Mouse (Mus musculus) neutrophil, adult 83 days (primary cell): Measurements from ENCODE around the gene Tex19.1. TPM values are rescaled to one million over a fixed set of nuclear protein-coding genes. Genes with fewer than 3 reads are reported as not detected.

ENCODE experiments used
- total RNA-seq, 2 experiments: library from RNA; stranded (reverse); gene quantifications; one replicate each; pipeline ENCODE4 v1.2.4; 2023

Tex19.1 gene
- total RNA-seq, result not detected

DNA sequence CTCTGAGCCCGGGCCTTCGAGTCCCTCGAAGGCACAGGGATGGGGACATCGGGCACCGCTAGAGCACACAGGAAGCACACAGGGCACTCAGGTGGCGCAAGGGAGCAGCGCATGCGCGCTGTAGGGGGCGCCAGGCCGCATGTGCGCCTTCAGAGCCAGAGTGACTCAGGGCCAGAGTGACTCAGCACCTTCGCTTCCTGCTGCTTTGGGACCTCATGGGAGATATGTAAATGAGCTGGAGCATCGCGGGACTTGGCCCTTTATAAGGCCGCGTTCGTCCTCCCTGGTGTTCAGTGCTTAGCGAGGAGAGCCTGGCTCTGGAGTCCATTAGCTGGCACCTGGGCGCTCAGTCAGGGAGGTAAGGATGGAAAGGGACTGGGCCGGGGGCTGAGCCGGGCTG is at the start of gene Tex19.1:
TSS of gene Tex19.1 (plus strand) at position 279 of the 400 bp plus-strand sequence.

DNA sequence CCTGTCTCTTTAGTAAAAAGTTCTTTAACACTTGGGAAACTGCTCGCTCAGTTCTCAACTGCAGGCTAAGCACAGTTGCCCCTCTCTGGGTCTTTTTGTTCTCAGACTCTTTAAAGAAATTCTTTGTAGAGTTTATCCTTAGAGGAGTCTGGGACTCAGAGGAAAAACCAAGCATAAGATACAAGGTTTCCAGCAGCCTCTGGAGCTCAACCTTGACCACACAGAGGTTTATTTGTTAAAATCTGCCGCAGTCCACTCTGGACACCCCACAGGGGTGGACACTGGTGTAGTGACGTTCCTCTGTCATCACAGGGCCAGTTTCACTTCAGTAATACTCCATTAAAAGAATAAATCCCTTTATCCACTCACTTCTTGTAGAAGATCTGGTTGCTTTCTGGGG is 27.4 kb upstream of the Tex19.1 start, which contains the start of gene Tex19.2:
TSS of gene Tex19.2 (minus strand) at position 101 of the 400 bp plus-strand sequence.

DNA sequence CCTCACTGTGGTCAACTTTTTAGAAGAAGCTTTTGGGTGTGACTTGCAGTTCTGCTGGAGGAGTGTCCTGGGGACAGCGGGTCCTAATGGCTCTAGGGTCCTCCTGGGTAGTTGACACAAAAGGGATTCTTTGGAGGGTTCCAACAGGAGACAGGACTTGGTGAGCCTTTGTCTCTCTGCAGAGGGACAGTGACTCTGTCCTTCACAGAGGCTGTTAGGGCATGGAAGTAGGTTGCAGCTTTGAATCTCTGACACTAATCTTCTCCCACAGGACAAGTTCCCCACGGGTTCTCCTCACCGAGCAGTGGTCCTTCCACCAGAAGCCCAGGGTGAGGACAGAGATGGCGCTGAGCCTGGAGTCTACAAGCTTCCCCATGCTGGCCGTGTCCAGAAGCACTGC is 14.0 kb downstream of the Tex19.1 start, which contains the start of gene Uts2r:
TSS of gene Uts2r (plus strand) at position 301 of the 400 bp plus-strand sequence.

Other genes with a start within 250 kb of the Tex19.1 start
- 1 to 10 TPM; 4.2 to 4.5 TPM for gene Ccdc57, start 213.3 kb upstream of the Tex19.1 start, total RNA-seq
- 100 to 1,000 TPM; 484 to 693 TPM for gene Slc16a3, start 197.7 kb upstream of the Tex19.1 start, total RNA-seq
- gene Csnk1d, start 154.8 kb upstream of the Tex19.1 start, total RNA-seq, result 10 to 100 TPM; 84.9 to 91.3 TPM
- 1 to 10 TPM; 1.7 to 2.5 TPM for gene Cd7, start 106.7 kb upstream of the Tex19.1 start, total RNA-seq
- gene Sectm1b, start 82.6 kb upstream of the Tex19.1 start, total RNA-seq, result not detected
- under 1 TPM in 1 of 2 experiments, not detected in 1; 0.44 TPM for gene Sectm1a, start 64.9 kb upstream of the Tex19.1 start, total RNA-seq
- not detected for gene Tex19.2, start 27.5 kb upstream of the Tex19.1 start, total RNA-seq
- gene Uts2r, start 14.1 kb downstream of the Tex19.1 start, total RNA-seq, result not detected
- 1 to 10 TPM; 3.3 to 3.5 TPM for gene Hexdc, start 58.3 kb downstream of the Tex19.1 start, total RNA-seq
- 1 to 10 TPM; 4.1 to 4.6 TPM for gene Ogfod3, start 58.6 kb downstream of the Tex19.1 start, total RNA-seq
- gene Cybc1, start 83.2 kb downstream of the Tex19.1 start, total RNA-seq, result 10 to 100 TPM; 62.2 to 63.1 TPM
- gene Narf, start 91.1 kb downstream of the Tex19.1 start, total RNA-seq, result 10 to 100 TPM; 45.0 to 45.6 TPM
- gene Foxk2, start 113.8 kb downstream of the Tex19.1 start, total RNA-seq, result 10 to 100 TPM; 26.5 to 26.9 TPM
- 10 to 100 TPM; 54.7 to 61.4 TPM for gene Wdr45b, start 208.3 kb downstream of the Tex19.1 start, total RNA-seq
- gene Rab40b, start 242.1 kb downstream of the Tex19.1 start, total RNA-seq, result not detected